Mouse (Mus musculus): Measurements from ENCODE around the gene Dlg2. TPM values are rescaled to one million over a fixed set of nuclear protein-coding genes. Genes with fewer than 3 reads are reported as not detected.

Gene Dlg2
- 0.18 TPM for polyA plus RNA-seq (2017; shearing (Covaris generic))

DNA sequence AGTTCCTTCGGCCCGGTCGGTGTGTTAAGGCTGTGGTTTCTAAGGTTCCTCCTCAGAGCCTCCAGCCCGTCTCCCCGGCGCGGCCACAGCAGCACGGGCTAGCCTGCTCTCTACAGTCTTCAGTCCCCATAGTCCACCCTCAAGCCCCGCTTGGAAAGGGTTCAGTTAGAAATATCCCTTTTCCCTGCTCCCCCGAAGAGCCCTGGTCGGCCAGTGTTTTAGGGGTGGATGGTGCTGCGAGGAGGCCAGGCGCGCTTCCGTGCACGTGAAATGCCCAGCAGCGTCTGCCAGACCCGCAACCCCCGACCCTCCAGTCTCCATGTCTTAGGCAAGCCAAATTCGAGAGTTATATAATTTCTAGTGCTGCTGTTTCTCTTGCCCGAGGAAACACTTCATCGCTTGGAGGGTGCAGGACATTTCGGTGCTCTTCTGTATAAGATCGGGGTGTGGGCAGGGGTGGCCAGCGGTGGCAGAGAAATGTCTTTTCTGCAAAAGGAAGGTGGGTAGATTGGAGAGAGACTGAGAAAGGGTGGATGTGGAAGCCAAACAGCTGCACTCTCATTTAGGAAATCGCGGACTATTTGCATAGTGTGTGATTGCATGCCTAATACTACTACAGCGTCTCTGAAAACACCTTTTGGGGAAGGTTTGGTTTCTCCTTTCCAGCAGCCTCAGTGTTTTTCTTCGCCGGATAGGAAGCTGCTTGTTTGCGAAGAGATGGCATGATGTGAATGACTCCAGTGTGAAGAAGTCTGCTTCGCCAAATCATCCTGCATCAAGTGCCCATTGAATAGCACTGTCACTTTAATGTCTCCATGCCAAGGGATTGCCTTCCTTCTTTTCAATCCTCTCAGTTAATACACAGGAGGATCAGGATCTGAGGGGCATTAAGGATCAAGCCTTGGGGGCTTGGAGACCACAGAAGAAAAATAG lies at the start of gene Dlg2:
Gene Dlg2, plus strand, starts transcription at position 360 of the 933 bp plus-strand sequence.

DNA sequence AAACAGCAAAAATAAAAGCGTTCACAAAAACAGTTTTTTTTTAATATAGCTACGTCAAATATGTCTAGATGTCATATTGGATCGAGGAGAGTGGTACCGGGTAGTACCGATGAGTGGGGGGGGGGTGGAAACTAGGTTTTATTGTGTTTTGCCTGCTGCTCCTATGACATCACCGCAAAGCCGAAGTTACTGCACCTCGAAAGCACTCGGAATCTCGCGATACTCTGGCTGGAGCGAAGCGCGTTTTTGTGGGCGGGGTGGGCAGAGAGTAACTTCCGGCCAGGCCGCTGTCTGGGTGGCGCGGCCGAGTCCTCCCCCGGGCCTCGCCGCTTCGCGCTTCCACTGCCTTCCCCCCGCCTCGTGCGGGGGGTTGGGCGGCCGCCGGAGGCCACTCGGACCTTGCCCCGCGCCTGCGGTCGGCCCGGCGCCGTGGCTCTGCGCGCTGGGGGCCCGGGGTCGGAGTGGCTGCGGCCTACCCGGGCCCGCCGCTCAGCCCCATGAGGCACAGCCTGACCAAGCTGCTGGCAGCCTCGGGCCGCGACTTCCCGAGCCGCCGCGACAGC lies 33.9 kb upstream of the Dlg2 start, which contains the start of gene Crebzf:
Gene Crebzf, plus strand, starts transcription at position 212 of the 563 bp plus-strand sequence.

DNA sequence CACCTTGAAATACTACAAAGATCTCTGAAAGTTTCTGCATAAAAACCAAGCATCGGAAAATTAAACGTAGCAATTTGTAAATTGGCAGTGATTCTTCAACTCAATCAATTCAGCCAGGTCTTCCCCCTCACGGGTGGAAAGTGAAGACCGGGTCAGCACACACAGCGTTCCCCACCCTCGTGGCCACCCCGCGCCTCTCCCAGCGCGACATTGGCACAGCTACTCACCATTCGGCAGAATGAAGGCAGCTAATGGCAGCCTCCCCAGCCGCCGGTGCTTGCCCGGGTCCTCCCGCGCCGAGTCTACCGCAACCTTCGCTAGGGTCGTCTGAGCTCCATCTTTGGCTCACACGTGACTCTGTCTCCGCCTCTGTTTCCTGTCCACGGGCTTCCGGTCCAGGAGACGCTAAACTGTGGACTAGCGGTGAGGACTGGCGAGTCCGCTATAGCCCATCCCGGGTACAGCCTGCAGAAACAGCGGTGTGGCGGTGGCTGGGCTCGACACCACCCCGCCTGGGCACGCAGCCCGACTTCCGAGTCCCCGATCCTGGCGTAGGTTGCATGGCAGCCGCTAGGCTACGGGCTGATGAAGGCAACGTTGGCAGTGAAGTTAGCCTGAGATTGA lies 19.5 kb upstream of the Dlg2 start, which contains the start of gene Tmem126a:
Gene Tmem126a, minus strand, starts transcription at position 385 of the 624 bp plus-strand sequence.

DNA sequence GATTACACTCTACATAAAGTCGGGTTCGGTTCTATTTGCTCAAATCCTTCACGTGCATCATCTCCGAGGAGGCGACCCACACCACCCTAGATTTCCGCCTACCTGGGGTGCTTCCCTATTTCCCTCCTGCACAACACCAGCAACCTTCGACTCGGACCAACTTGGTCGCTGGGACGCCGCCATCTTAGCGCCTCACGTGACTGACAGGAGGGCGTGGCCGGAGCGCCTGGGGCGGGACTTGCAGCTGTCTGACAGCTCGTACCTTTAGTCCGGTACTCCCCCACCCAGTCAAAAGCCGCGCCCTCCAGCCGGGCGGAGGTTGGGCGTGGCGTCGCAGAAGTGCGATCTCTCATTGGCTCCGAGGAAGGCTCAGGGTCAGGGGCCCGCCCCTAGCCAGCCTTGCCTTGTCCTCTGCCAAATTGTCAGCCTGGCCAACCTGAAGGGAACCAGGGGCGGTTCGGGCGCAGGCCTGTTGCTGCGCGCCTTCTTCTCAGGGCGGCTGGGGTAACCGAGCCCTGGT lies 619 bp upstream of the Dlg2 start, which contains the start of gene Tmem126b:
Gene Tmem126b, minus strand, starts transcription at position 209 of the 520 bp plus-strand sequence.

Other genes with a start within 250 kb of the Dlg2 start
- gene Ccdc83, start 210.9 kb upstream of the Dlg2 start, polyA plus RNA-seq (2017; shearing (Covaris generic)), result not detected
- 84.5 TPM for gene Sytl2, start 174.4 kb upstream of the Dlg2 start, polyA plus RNA-seq (2017; shearing (Covaris generic))
- not detected for gene Ccdc89, start 50.1 kb upstream of the Dlg2 start, polyA plus RNA-seq (2017; shearing (Covaris generic))
- gene Crebzf, start 33.9 kb upstream of the Dlg2 start, polyA plus RNA-seq (2017; shearing (Covaris generic)), result 172 TPM
- gene Tmem126a, start 19.4 kb upstream of the Dlg2 start, polyA plus RNA-seq (2017; shearing (Covaris generic)), result 70.5 TPM
- gene Tmem126b, start 671 bp upstream of the Dlg2 start, polyA plus RNA-seq (2017; shearing (Covaris generic)), result 34.8 TPM